Mouse (Mus musculus): ENCODE results near the gene Acat3. TPM values are rescaled to one million over a fixed set of nuclear protein-coding genes. Genes with fewer than 3 reads are reported as not detected.
A peak's percentile ranks its signal among the peaks of the same experiment; 100 is the strongest.

Acat3 gene
- polyA plus RNA-seq, 2 experiments, result 3.9 to 4.4 TPM

GRCm38 (mm10) chr17:12921073-12921472 lies 19.3 kb downstream of the Acat3 start:
- no peak for DNase-seq (ENCODE audit: low read depth in 3 of 3, low spot score in 3 of 3)
- ATAC-seq (ENCODE audit: insufficient read depth), result no peak
- Histone ChIP-seq H3K4me2 (ENCODE audit: low read depth) (no peak overlapping the region), H3K9ac (replicated peaks) (no peak overlapping the region), H3K4me1 (replicated peaks; ENCODE audit: control insufficient read depth in 2 of 2, insufficient read depth in 2 of 2, low read length in 1 of 2) (peaks cover 2 to 5% of the 10 kb centered on the region in 2 experiments; a peak in 3 of 4 replicates), H3K36me3 (replicated peaks; ENCODE audit: control insufficient read depth, insufficient read depth, low read depth) (peaks cover 75% of the 10 kb centered on the region), H3K27ac (no peak overlapping the region), H3K27me3 (ENCODE audit: control insufficient read depth, insufficient read depth, low read length) (no peaks in the 10 kb centered on the region), H3K4me3 (ENCODE audit: insufficient read depth in 1 of 2, low read depth in 2 of 2, low read length in 2 of 2) (no peak overlapping the region), H3K9me3 (ENCODE audit: control insufficient read depth, low read length) (no peaks in the 10 kb centered on the region)
- TF ChIP-seq EP300 (IDR thresholded peaks at IDR 0.05; ENCODE audit: low read depth), result no peak
- TF ChIP-seq CTCF (IDR thresholded peaks at IDR 0.05; ENCODE audit: low read depth), result no peak
- WGBS (ENCODE audit: insufficient replicate concordance), result 79% methylated on average over 1 of the region's 1 CpGs

GRCm38 (mm10) chr17:12916588-12917380 lies 23.6 kb downstream of the Acat3 start:
- peak overlapping the region; percentile 73 for H3K27ac ChIP-seq
- peaks cover 5 to 8% of the 10 kb centered on the region in 2 experiments; a peak in 3 of 4 replicates for H3K4me1 ChIP-seq (replicated peaks; ENCODE audit: control insufficient read depth in 2 of 2, insufficient read depth in 2 of 2, low read length in 1 of 2)
- peak; percentile 72 for ATAC-seq (ENCODE audit: insufficient read depth)
- H3K9ac ChIP-seq (replicated peaks), result peak overlapping the region; percentile 90
- H3K4me2 ChIP-seq (ENCODE audit: low read depth), result peak overlapping the region; percentile 91
- WGBS (ENCODE audit: insufficient replicate concordance), result under 1% methylated on average over 40 of the region's 40 CpGs
- no peaks in the 10 kb centered on the region for H3K9me3 ChIP-seq (ENCODE audit: control insufficient read depth, low read length)
- peak; percentile 68 to 72 (median 69) for DNase-seq (ENCODE audit: low read depth in 3 of 3, low spot score in 3 of 3)
- no peaks in the 10 kb centered on the region for H3K27me3 ChIP-seq (ENCODE audit: control insufficient read depth, insufficient read depth, low read length)
- H3K4me3 ChIP-seq (ENCODE audit: insufficient read depth in 1 of 2, low read depth in 2 of 2, low read length in 2 of 2), result peak overlapping the region; percentile 73 to 88
- H3K36me3 ChIP-seq (replicated peaks; ENCODE audit: control insufficient read depth, insufficient read depth, low read depth), result peaks cover 60% of the 10 kb centered on the region
- TF ChIP-seq CTCF (IDR thresholded peaks at IDR 0.05; ENCODE audit: low read depth), result no peak
- 0 out of 2 replicates have a peak, but pooled peaks have one; percentile 36 for TF ChIP-seq EP300 (IDR thresholded peaks at IDR 0.05; ENCODE audit: low read depth)

GRCm38 (mm10) chr17:12915881-12916583 lies 24.4 kb downstream of the Acat3 start, which contains the start of gene Mrpl18:
Gene Mrpl18, minus strand, starts transcription at chr17:12916345.
- peaks cover 61% of the 10 kb centered on the region for H3K36me3 ChIP-seq (replicated peaks; ENCODE audit: control insufficient read depth, insufficient read depth, low read depth)
- no peaks in the 10 kb centered on the region for H3K9me3 ChIP-seq (ENCODE audit: control insufficient read depth, low read length)
- TF ChIP-seq CTCF (IDR thresholded peaks at IDR 0.05; ENCODE audit: low read depth) (no peak), EP300 (IDR thresholded peaks at IDR 0.05; ENCODE audit: low read depth) (no peak)
- no peaks in the 10 kb centered on the region for H3K27me3 ChIP-seq (ENCODE audit: control insufficient read depth, insufficient read depth, low read length)
- H3K9ac ChIP-seq (replicated peaks), result peak within 1 kb of the TSS; percentile 90
- peak within 1 kb of the TSS; percentile 73 for H3K27ac ChIP-seq
- peak; percentile 97 for ATAC-seq (ENCODE audit: insufficient read depth)
- H3K4me3 ChIP-seq (ENCODE audit: insufficient read depth in 1 of 2, low read depth in 2 of 2, low read length in 2 of 2), result peak within 1 kb of the TSS; percentile 73 to 88
- peaks cover 5 to 8% of the 10 kb centered on the region in 2 experiments; a peak in 3 of 4 replicates for H3K4me1 ChIP-seq (replicated peaks; ENCODE audit: control insufficient read depth in 2 of 2, insufficient read depth in 2 of 2, low read length in 1 of 2)
- WGBS (ENCODE audit: insufficient replicate concordance), result under 1% methylated on average over 56 of the region's 56 CpGs
- peak; percentile 99 for DNase-seq (ENCODE audit: low read depth in 3 of 3, low spot score in 3 of 3)
- H3K4me2 ChIP-seq (ENCODE audit: low read depth), result peak within 1 kb of the TSS; percentile 91

GRCm38 (mm10) chr17:12915488-12915880 lies 24.9 kb downstream of the Acat3 start, which contains the start of gene Tcp1:
Gene Tcp1, plus strand, starts transcription at chr17:12915701.
- ATAC-seq (ENCODE audit: insufficient read depth), result no peak
- no peak for DNase-seq (ENCODE audit: low read depth in 3 of 3, low spot score in 3 of 3)
- Histone ChIP-seq H3K36me3 (replicated peaks; ENCODE audit: control insufficient read depth, insufficient read depth, low read depth) (peaks cover 60% of the 10 kb centered on the region), H3K4me3 (ENCODE audit: insufficient read depth in 1 of 2, low read depth in 2 of 2, low read length in 2 of 2) (peak within 1 kb of the TSS; percentile 73 to 88), H3K27ac (peak within 1 kb of the TSS; percentile 73), H3K9me3 (ENCODE audit: control insufficient read depth, low read length) (no peaks in the 10 kb centered on the region), H3K9ac (replicated peaks) (peak within 1 kb of the TSS; percentile 90), H3K27me3 (ENCODE audit: control insufficient read depth, insufficient read depth, low read length) (no peaks in the 10 kb centered on the region), H3K4me1 (replicated peaks; ENCODE audit: control insufficient read depth in 2 of 2, insufficient read depth in 2 of 2, low read length in 1 of 2) (peaks cover 5 to 8% of the 10 kb centered on the region in 2 experiments; a peak in 3 of 4 replicates), H3K4me2 (ENCODE audit: low read depth) (peak within 1 kb of the TSS; percentile 91)
- 0% methylated on average over 18 of the region's 18 CpGs for WGBS (ENCODE audit: insufficient replicate concordance)
- TF ChIP-seq EP300 (IDR thresholded peaks at IDR 0.05; ENCODE audit: low read depth), result no peak
- TF ChIP-seq CTCF (IDR thresholded peaks at IDR 0.05; ENCODE audit: low read depth), result no peak

GRCm38 (mm10) chr17:12910391-12910790 lies 30.0 kb downstream of the Acat3 start:
- ATAC-seq (ENCODE audit: insufficient read depth), result no peak
- H3K4me2 ChIP-seq (ENCODE audit: low read depth), result no peak overlapping the region
- peaks cover 2 to 3% of the 10 kb centered on the region in 2 experiments; a peak in 2 of 4 replicates for H3K4me1 ChIP-seq (replicated peaks; ENCODE audit: control insufficient read depth in 2 of 2, insufficient read depth in 2 of 2, low read length in 1 of 2)
- no peak for TF ChIP-seq EP300 (IDR thresholded peaks at IDR 0.05; ENCODE audit: low read depth)
- no peak for TF ChIP-seq CTCF (IDR thresholded peaks at IDR 0.05; ENCODE audit: low read depth)
- peaks cover 36% of the 10 kb centered on the region for H3K36me3 ChIP-seq (replicated peaks; ENCODE audit: control insufficient read depth, insufficient read depth, low read depth)
- no peak overlapping the region for H3K4me3 ChIP-seq (ENCODE audit: insufficient read depth in 1 of 2, low read depth in 2 of 2, low read length in 2 of 2)
- 75% methylated on average over 8 of the region's 8 CpGs for WGBS (ENCODE audit: insufficient replicate concordance)
- DNase-seq (ENCODE audit: low read depth in 3 of 3, low spot score in 3 of 3), result no peak
- H3K27me3 ChIP-seq (ENCODE audit: control insufficient read depth, insufficient read depth, low read length), result no peaks in the 10 kb centered on the region
- no peaks in the 10 kb centered on the region for H3K9me3 ChIP-seq (ENCODE audit: control insufficient read depth, low read length)
- no peak overlapping the region for H3K9ac ChIP-seq (replicated peaks)
- no peak overlapping the region for H3K27ac ChIP-seq

Data from liver, embryonic 14.5 days (tissue).